Mouse (Mus musculus): ENCODE measurements around the gene Grap2. TPM values are rescaled to one million over a fixed set of nuclear protein-coding genes. Genes with fewer than 3 reads are reported as not detected.

Gene Grap2
- polyA plus RNA-seq, 1 experiment from 2014 or later: 0.66 TPM

DNA sequence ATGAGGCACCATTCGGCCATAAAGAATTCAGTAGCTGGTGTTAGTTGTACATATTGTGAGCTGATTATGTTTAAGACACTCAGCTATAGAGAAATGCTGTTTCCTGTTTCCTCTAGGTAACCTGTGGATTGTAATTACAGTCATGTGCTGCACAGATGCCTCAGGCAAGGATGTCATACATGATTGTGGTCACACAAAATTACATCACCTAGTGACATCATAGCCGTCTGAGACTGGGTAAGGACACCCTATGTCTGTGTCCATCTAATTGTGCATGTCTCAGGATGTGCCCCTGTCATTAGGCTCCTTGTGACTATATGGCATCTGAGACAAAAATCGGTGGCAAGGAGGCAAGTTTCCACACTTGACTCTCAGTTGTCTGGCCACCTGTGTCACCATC, 9.9 kb upstream of the Grap2 start:
- ATAC-seq (ENCODE audit: low FRiP score, low TSS enrichment) (no peak), DNase-seq (no peak)
- Histone ChIP-seq H3K9me3 (ENCODE audit: control insufficient read depth, low read length) (no peaks in the 10 kb centered on the region), H3K4me3 (replicated peaks; ENCODE audit: low read depth, low read length) (no peak overlapping the region), H3K27ac (replicated peaks; ENCODE audit: low read depth, low read length) (no peak overlapping the region), H3K4me1 (ENCODE audit: control insufficient read depth, insufficient read depth, low read length) (no peaks in the 10 kb centered on the region), H3K36me3 (ENCODE audit: control insufficient read depth, insufficient read depth, low read length) (no peaks in the 10 kb centered on the region), H3K27me3 (ENCODE audit: control insufficient read depth, insufficient read depth, low read length) (no peaks in the 10 kb centered on the region), H3K9ac (replicated peaks; ENCODE audit: low read length) (no peak overlapping the region), H3K4me2 (ENCODE audit: low read length) (no peak overlapping the region)
- 81% methylated on average over 3 of the region's 3 CpGs for WGBS

DNA sequence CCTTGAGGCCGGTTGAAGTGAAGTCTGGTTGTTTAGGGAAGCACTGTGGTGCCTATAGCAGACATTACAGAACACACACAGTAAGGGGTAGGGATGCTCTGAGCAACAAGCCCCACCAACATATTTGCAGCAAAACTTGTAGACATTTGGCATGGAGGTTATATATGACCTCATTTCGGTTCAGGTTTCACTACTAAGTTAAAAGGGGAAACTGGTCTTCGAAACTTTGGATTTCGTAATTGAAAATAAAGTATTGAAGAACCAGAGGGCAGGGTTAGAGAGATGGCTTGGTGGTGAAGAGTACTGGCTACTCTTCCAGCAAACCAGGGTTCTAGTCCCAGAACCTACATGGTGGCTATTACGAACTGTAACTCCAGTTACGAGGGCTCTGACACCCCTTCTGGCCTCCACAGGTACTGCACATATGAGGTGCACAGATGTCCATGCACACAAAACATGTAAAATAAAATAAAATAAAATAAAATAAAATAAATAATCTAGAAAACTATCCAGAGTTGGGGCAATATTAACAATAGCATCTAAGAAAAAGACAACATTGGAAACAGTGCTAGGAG, 8.7 kb upstream of the Grap2 start:
- no peak overlapping the region for H3K4me2 ChIP-seq (ENCODE audit: low read length)
- no peaks in the 10 kb centered on the region for H3K36me3 ChIP-seq (ENCODE audit: control insufficient read depth, insufficient read depth, low read length)
- no peak overlapping the region for H3K27ac ChIP-seq (replicated peaks; ENCODE audit: low read depth, low read length)
- no peak for DNase-seq
- ATAC-seq (ENCODE audit: low FRiP score, low TSS enrichment): no peak
- H3K27me3 ChIP-seq (ENCODE audit: control insufficient read depth, insufficient read depth, low read length): no peaks in the 10 kb centered on the region
- no peak overlapping the region for H3K4me3 ChIP-seq (replicated peaks; ENCODE audit: low read depth, low read length)
- H3K9ac ChIP-seq (replicated peaks; ENCODE audit: low read length): no peak overlapping the region
- 94% methylated on average over 6 of the region's 6 CpGs for WGBS
- H3K9me3 ChIP-seq (ENCODE audit: control insufficient read depth, low read length): no peaks in the 10 kb centered on the region
- no peaks in the 10 kb centered on the region for H3K4me1 ChIP-seq (ENCODE audit: control insufficient read depth, insufficient read depth, low read length)

DNA sequence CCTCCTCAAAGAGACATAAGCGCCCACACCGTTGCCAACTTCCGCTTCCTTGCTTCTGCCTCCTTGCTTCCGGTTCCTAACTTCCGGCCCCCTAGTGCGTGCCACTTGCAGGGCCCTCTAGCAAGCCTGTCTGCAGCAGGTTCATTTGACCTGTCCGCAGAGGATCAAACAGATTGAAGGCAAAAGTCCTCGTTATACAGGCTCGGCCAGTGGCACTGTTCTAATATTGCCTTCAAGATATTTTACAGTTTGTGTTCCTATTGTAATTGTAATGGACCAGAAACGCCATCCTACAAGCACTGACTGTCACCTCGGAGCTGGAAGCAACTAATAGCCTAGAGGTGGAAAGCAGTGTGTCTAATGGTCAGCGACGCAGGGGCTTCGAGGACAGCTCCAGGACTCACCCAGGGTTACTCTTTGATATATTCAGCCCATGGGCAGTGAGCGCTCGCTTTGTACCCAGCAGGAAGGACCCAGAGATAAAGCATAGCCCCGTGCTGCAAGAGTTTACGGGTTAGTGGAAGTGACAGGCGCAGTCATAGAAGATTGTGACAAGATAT, 7.2 kb upstream of the Grap2 start, which contains the start of gene Enthd1:
Gene Enthd1 (minus strand): TSS at position 51 of the 560 bp plus-strand sequence.
- Histone ChIP-seq H3K9me3 (ENCODE audit: control insufficient read depth, low read length) (no peaks in the 10 kb centered on the region), H3K27me3 (ENCODE audit: control insufficient read depth, insufficient read depth, low read length) (no peaks in the 10 kb centered on the region), H3K36me3 (ENCODE audit: control insufficient read depth, insufficient read depth, low read length) (no peaks in the 10 kb centered on the region), H3K27ac (replicated peaks; ENCODE audit: low read depth, low read length) (no peak within 1 kb of the TSS), H3K9ac (replicated peaks; ENCODE audit: low read length) (no peak within 1 kb of the TSS), H3K4me1 (ENCODE audit: control insufficient read depth, insufficient read depth, low read length) (no peaks in the 10 kb centered on the region), H3K4me3 (replicated peaks; ENCODE audit: low read depth, low read length) (no peak within 1 kb of the TSS), H3K4me2 (ENCODE audit: low read length) (no peak within 1 kb of the TSS)
- DNase-seq (peak; percentile 40), ATAC-seq (ENCODE audit: low FRiP score, low TSS enrichment) (no peak)
- WGBS: 57% methylated on average over 19 of the region's 19 CpGs

GRCm38 (mm10) chr15:80566696-80567095, 5.7 kb upstream of the Grap2 start:
- Histone ChIP-seq H3K27ac (replicated peaks; ENCODE audit: low read depth, low read length) (no peak overlapping the region), H3K9me3 (ENCODE audit: control insufficient read depth, low read length) (no peaks in the 10 kb centered on the region), H3K9ac (replicated peaks; ENCODE audit: low read length) (no peak overlapping the region), H3K4me3 (replicated peaks; ENCODE audit: low read depth, low read length) (no peak overlapping the region), H3K36me3 (ENCODE audit: control insufficient read depth, insufficient read depth, low read length) (no peaks in the 10 kb centered on the region), H3K4me2 (ENCODE audit: low read length) (no peak overlapping the region), H3K27me3 (ENCODE audit: control insufficient read depth, insufficient read depth, low read length) (no peaks in the 10 kb centered on the region), H3K4me1 (ENCODE audit: control insufficient read depth, insufficient read depth, low read length) (no peaks in the 10 kb centered on the region)
- no peak for ATAC-seq (ENCODE audit: low FRiP score, low TSS enrichment)
- no peak for DNase-seq
- WGBS: 93% methylated on average over 6 of the region's 6 CpGs

- Histone ChIP-seq H3K9me3 (ENCODE audit: control insufficient read depth, low read length) (no peaks in the 10 kb centered on the region), H3K9ac (replicated peaks; ENCODE audit: low read length) (no peak overlapping the region), H3K27ac (replicated peaks; ENCODE audit: low read depth, low read length) (no peak overlapping the region), H3K27me3 (ENCODE audit: control insufficient read depth, insufficient read depth, low read length) (no peaks in the 10 kb centered on the region), H3K4me2 (ENCODE audit: low read length) (no peak overlapping the region), H3K4me3 (replicated peaks; ENCODE audit: low read depth, low read length) (no peak overlapping the region), H3K36me3 (ENCODE audit: control insufficient read depth, insufficient read depth, low read length) (no peaks in the 10 kb centered on the region), H3K4me1 (ENCODE audit: control insufficient read depth, insufficient read depth, low read length) (no peaks in the 10 kb centered on the region)
- DNase-seq (no peak), ATAC-seq (ENCODE audit: low FRiP score, low TSS enrichment) (no peak)
- 94% methylated on average over 3 of the region's 3 CpGs for WGBS
Measured at GRCm38 (mm10) chr15:80567139-80567538, 5.3 kb upstream of the Grap2 start.

- Histone ChIP-seq H3K27me3 (ENCODE audit: control insufficient read depth, insufficient read depth, low read length) (no peaks in the 10 kb centered on the region), H3K4me3 (replicated peaks; ENCODE audit: low read depth, low read length) (no peak overlapping the region), H3K36me3 (ENCODE audit: control insufficient read depth, insufficient read depth, low read length) (no peaks in the 10 kb centered on the region), H3K4me1 (ENCODE audit: control insufficient read depth, insufficient read depth, low read length) (no peaks in the 10 kb centered on the region), H3K27ac (replicated peaks; ENCODE audit: low read depth, low read length) (no peak overlapping the region), H3K9me3 (ENCODE audit: control insufficient read depth, low read length) (no peaks in the 10 kb centered on the region), H3K9ac (replicated peaks; ENCODE audit: low read length) (no peak overlapping the region), H3K4me2 (ENCODE audit: low read length) (no peak overlapping the region)
- WGBS: 82% methylated on average over 4 of the region's 4 CpGs
- no peak for ATAC-seq (ENCODE audit: low FRiP score, low TSS enrichment)
- DNase-seq: no peak
Measured at GRCm38 (mm10) chr15:80567731-80568130, 4.7 kb upstream of the Grap2 start.

- H3K27me3 ChIP-seq (ENCODE audit: control insufficient read depth, insufficient read depth, low read length): no peaks in the 10 kb centered on the region
- no peak overlapping the region for H3K4me2 ChIP-seq (ENCODE audit: low read length)
- H3K36me3 ChIP-seq (ENCODE audit: control insufficient read depth, insufficient read depth, low read length): no peaks in the 10 kb centered on the region
- WGBS: 84% methylated on average over 7 of the region's 7 CpGs
- H3K4me3 ChIP-seq (replicated peaks; ENCODE audit: low read depth, low read length): no peak overlapping the region
- DNase-seq (no peak), ATAC-seq (ENCODE audit: low FRiP score, low TSS enrichment) (no peak)
- no peak overlapping the region for H3K9ac ChIP-seq (replicated peaks; ENCODE audit: low read length)
- no peak overlapping the region for H3K27ac ChIP-seq (replicated peaks; ENCODE audit: low read depth, low read length)
- H3K9me3 ChIP-seq (ENCODE audit: control insufficient read depth, low read length): no peaks in the 10 kb centered on the region
- no peaks in the 10 kb centered on the region for H3K4me1 ChIP-seq (ENCODE audit: control insufficient read depth, insufficient read depth, low read length)
Measured at GRCm38 (mm10) chr15:80569205-80569604, 3.2 kb upstream of the Grap2 start.

DNA sequence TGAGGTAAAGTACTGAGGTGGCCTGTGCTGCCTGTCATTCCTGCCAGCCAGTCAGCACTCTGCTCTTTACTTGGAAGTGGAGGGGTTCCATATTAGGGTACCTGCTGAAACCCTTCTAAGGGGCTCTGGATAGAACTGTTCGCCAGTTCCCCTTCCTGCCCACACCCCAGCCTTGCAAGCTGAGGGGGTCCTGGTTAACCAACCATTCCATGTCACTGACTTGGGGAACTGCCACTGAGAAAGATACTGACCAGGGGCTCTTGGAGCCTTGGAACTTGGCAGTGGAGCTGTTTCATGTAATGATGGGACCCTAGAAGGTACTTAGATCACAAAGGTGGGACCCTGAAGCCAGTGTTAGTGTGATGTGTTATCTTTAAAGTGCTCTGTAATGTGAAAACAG, 2.2 kb upstream of the Grap2 start:
- H3K4me2 ChIP-seq (ENCODE audit: low read length): no peak overlapping the region
- no peaks in the 10 kb centered on the region for H3K36me3 ChIP-seq (ENCODE audit: control insufficient read depth, insufficient read depth, low read length)
- H3K9ac ChIP-seq (replicated peaks; ENCODE audit: low read length): no peak overlapping the region
- no peaks in the 10 kb centered on the region for H3K27me3 ChIP-seq (ENCODE audit: control insufficient read depth, insufficient read depth, low read length)
- DNase-seq (no peak), ATAC-seq (ENCODE audit: low FRiP score, low TSS enrichment) (no peak)
- 92% methylated on average over 1 of the region's 1 CpGs for WGBS
- no peaks in the 10 kb centered on the region for H3K4me1 ChIP-seq (ENCODE audit: control insufficient read depth, insufficient read depth, low read length)
- no peak overlapping the region for H3K4me3 ChIP-seq (replicated peaks; ENCODE audit: low read depth, low read length)
- H3K9me3 ChIP-seq (ENCODE audit: control insufficient read depth, low read length): no peaks in the 10 kb centered on the region
- no peak overlapping the region for H3K27ac ChIP-seq (replicated peaks; ENCODE audit: low read depth, low read length)

- Histone ChIP-seq H3K4me1 (ENCODE audit: control insufficient read depth, insufficient read depth, low read length) (no peaks in the 10 kb centered on the region), H3K4me2 (ENCODE audit: low read length) (no peak overlapping the region), H3K4me3 (replicated peaks; ENCODE audit: low read depth, low read length) (no peak overlapping the region), H3K36me3 (ENCODE audit: control insufficient read depth, insufficient read depth, low read length) (no peaks in the 10 kb centered on the region), H3K27ac (replicated peaks; ENCODE audit: low read depth, low read length) (no peak overlapping the region), H3K9me3 (ENCODE audit: control insufficient read depth, low read length) (no peaks in the 10 kb centered on the region), H3K27me3 (ENCODE audit: control insufficient read depth, insufficient read depth, low read length) (no peaks in the 10 kb centered on the region), H3K9ac (replicated peaks; ENCODE audit: low read length) (no peak overlapping the region)
- WGBS: 74% methylated on average over 7 of the region's 7 CpGs
- DNase-seq: no peak
- ATAC-seq (ENCODE audit: low FRiP score, low TSS enrichment): no peak
Measured at GRCm38 (mm10) chr15:80571611-80572010, 783 bp upstream of the Grap2 start.

Measured in midbrain, embryonic 14.5 days (tissue).